Mouse (Mus musculus) MEL (cell line): ENCODE data around the gene Eva1c. TPM values are rescaled to one million over a fixed set of nuclear protein-coding genes. Genes with fewer than 3 reads are reported as not detected.

Source experiments
- DNase-seq: peaks from one replicate; pipeline ENCODE4 v3.0.0; 2011; ENCODE audit warnings: low read depth, low spot score
- H3K27ac ChIP-seq: 2 replicates; pipeline ENCODE4 v1.5.1; 2012; ENCODE audit warnings: low read depth, mild to moderate bottlenecking, control low read depth, low read length, moderate library complexity; ENCODE audit not compliant: control insufficient read depth
- H3K27me3 ChIP-seq, 2 experiments: fragments of 150-350 bp in 1 of 2; sonication (generic) in 1 of 2; 2 replicates each; pipeline ENCODE4 v1.6.1; 2012; ENCODE audit warnings: low read length in 2 of 2, mild to moderate bottlenecking in 2 of 2, improper control_type of control experiment in 1 of 2, moderate library complexity in 1 of 2; ENCODE audit not compliant: insufficient read depth in 2 of 2, control insufficient read depth in 1 of 2
- H3K36me3 ChIP-seq, 2 experiments: 2 replicates each; pipeline ENCODE4 v1.6.1; 2012 to 2014; ENCODE audit warnings: low read length in 2 of 2, improper control_type of control experiment in 1 of 2, inconsistent platforms in 1 of 2, mild to moderate bottlenecking in 1 of 2; ENCODE audit not compliant: insufficient read depth in 2 of 2, control insufficient read depth in 1 of 2
- H3K4me1 ChIP-seq, 2 experiments: fragments of 150-350 bp in 1 of 2; sonication (generic) in 1 of 2; 2 replicates each; pipeline ENCODE4 v1.6.1; 2012; ENCODE audit warnings: low read length in 2 of 2, improper control_type of control experiment in 1 of 2, mild to moderate bottlenecking in 1 of 2; ENCODE audit not compliant: insufficient read depth in 2 of 2, control insufficient read depth in 1 of 2
- H3K4me3 ChIP-seq, 2 experiments: fragments of 150-350 bp in 1 of 2; sonication (generic) in 1 of 2; 2 replicates each; pipeline ENCODE4 v1.5.1; 2012; ENCODE audit warnings: low read depth in 2 of 2, low read length in 2 of 2, mild to moderate bottlenecking in 2 of 2, moderate library complexity in 2 of 2, control low read depth in 1 of 2, improper control_type of control experiment in 1 of 2; ENCODE audit not compliant: control insufficient read depth in 1 of 2, insufficient read depth in 1 of 2
- H3K79me2 ChIP-seq: 2 replicates; pipeline ENCODE4 v1.6.1; 2012; ENCODE audit warnings: mild to moderate bottlenecking, low read length, moderate library complexity; ENCODE audit not compliant: control insufficient read depth, poor library complexity, insufficient read depth
- H3K9ac ChIP-seq: 2 replicates; pipeline ENCODE4 v1.6.1; 2012; ENCODE audit warnings: low read depth, mild to moderate bottlenecking, control low read depth, low read length, moderate library complexity; ENCODE audit not compliant: control insufficient read depth, poor library complexity, severe bottlenecking
- H3K9me3 ChIP-seq: fragments of 150-350 bp; sonication (generic); replicated peaks from 2 replicates; pipeline ENCODE4 v1.6.1; 2012; ENCODE audit warnings: mild to moderate bottlenecking, low read length, improper control_type of control experiment, moderate library complexity; ENCODE audit not compliant: insufficient read depth
- CTCF ChIP-seq, 3 experiments: IDR thresholded peaks in 2 of 3; conservative IDR thresholded peaks in 1 of 3; 2 replicates each; pipeline ENCODE4 v1.5.1; 2011 to 2012; ENCODE audit warnings: low read length in 3 of 3, low read depth in 2 of 3, mild to moderate bottlenecking in 2 of 3, improper control_type of control experiment in 1 of 3, inconsistent platforms in 1 of 3, mixed read lengths in 1 of 3, moderate library complexity in 1 of 3; ENCODE audit not compliant: control insufficient read depth in 1 of 3, insufficient read depth in 1 of 3, poor library complexity in 1 of 3, severe bottlenecking in 1 of 3
- ELF1 ChIP-seq: IDR thresholded peaks from 2 replicates; pipeline ENCODE4 v1.6.1; 2014; ENCODE audit warnings: low read depth, mild to moderate bottlenecking, inconsistent platforms, low read length, improper control_type of control experiment, moderate library complexity
- GATA1 ChIP-seq: IDR thresholded peaks from 2 replicates; pipeline ENCODE4 v1.6.1; 2011; ENCODE audit warnings: low read depth, low read length, improper control_type of control experiment
- MAFK ChIP-seq: IDR thresholded peaks from 2 replicates; pipeline ENCODE4 v1.6.1; 2011; ENCODE audit warnings: low read depth, mild to moderate bottlenecking, low read length, improper control_type of control experiment, borderline replicate concordance
- MAX ChIP-seq: IDR thresholded peaks from 2 replicates; pipeline ENCODE4 v1.6.1; 2011; ENCODE audit warnings: low read length, improper control_type of control experiment
- NRF1 ChIP-seq: IDR thresholded peaks from 2 replicates; pipeline ENCODE4 v1.6.1; 2014; ENCODE audit warnings: low read depth, mild to moderate bottlenecking, inconsistent platforms, low read length, improper control_type of control experiment, moderate library complexity; ENCODE audit not compliant: poor library complexity, insufficient read depth, severe bottlenecking
- POLR2A ChIP-seq, 2 experiments: IDR thresholded peaks; 2 replicates each; pipeline ENCODE4 v1.6.1; 2011 to 2012; ENCODE audit warnings: low read length in 2 of 2, mild to moderate bottlenecking in 2 of 2, control low read depth in 1 of 2, improper control_type of control experiment in 1 of 2, low read depth in 1 of 2, moderate library complexity in 1 of 2; ENCODE audit not compliant: control insufficient read depth in 1 of 2, insufficient read depth in 1 of 2, poor library complexity in 1 of 2
- POLR2AphosphoS5 ChIP-seq: IDR thresholded peaks from 2 replicates; pipeline ENCODE4 v1.6.1; 2012; ENCODE audit warnings: low read depth, borderline replicate concordance, mild to moderate bottlenecking, inconsistent platforms, low read length, moderate library complexity, mixed read lengths
- RCOR1 ChIP-seq: IDR thresholded peaks from 2 replicates; pipeline ENCODE4 v1.6.1; 2012; ENCODE audit warnings: low read depth, mild to moderate bottlenecking, inconsistent platforms, low read length, improper control_type of control experiment
- USF1 ChIP-seq: IDR thresholded peaks from 2 replicates; pipeline ENCODE4 v1.6.1; 2014; ENCODE audit warnings: low read depth, mild to moderate bottlenecking, inconsistent platforms, low read length, improper control_type of control experiment, moderate library complexity
- ZC3H11A ChIP-seq: IDR thresholded peaks from 2 replicates; pipeline ENCODE4 v1.6.1; 2012; ENCODE audit warnings: low read depth, mild to moderate bottlenecking, inconsistent platforms, low read length, improper control_type of control experiment
- polyA plus RNA-seq, 2 experiments: library from polyadenylated mRNA; stranded (reverse) in 1 of 2; unstranded in 1 of 2; fragments of >175 nt in 1 of 2; fragments of >200 nt in 1 of 2; gene quantifications; 2 replicates each; pipeline versions ENCODE4 v1.2.1 to v1.2.4; 2012; ENCODE audit warnings: low replicate concordance in 2 of 2, low read depth in 1 of 2; ENCODE audit not compliant: insufficient read length in 2 of 2, insufficient read depth in 1 of 2, missing spikeins in 1 of 2
- total RNA-seq: library from RNA; depleted of rRNA; stranded (reverse); fragments of 300-350 nt; gene quantifications from 2 replicates; pipeline ENCODE4 v1.2.3, GENCODE M21; 2012

The Eva1c gene
- total and polyA plus RNA-seq, 3 experiments, result 0.06 TPM; not detected in 2

- Histone ChIP-seq H3K9me3 (no peaks in the 10 kb centered on the region), H3K79me2 (no peaks in the 10 kb centered on the region), H3K27ac (no peak overlapping the region), H3K27me3 (no peaks in the 10 kb centered on the region; a peak in 1 of 4 replicates), H3K4me3 (no peak overlapping the region), H3K36me3 (no peaks in the 10 kb centered on the region), H3K9ac (no peak overlapping the region), H3K4me1 (no peaks in the 10 kb centered on the region)
- no peak for TF ChIP-seq RCOR1
- no peak for TF ChIP-seq MAFK
- no peak for TF ChIP-seq POLR2AphosphoS5
- no peak for TF ChIP-seq POLR2A (IDR thresholded peaks at IDR 0.05; ENCODE audit: control insufficient read depth in 1 of 2, insufficient read depth in 1 of 2, low read depth in 1 of 2, low read length in 2 of 2, poor library complexity in 1 of 2)
- no peak for TF ChIP-seq USF1
- no peak for DNase-seq
These were observed 71.1 kb downstream of the Eva1c start for GRCm38 (mm10) chr16:90897651-90898050.

GRCm38 (mm10) chr16:90899498-90899897, 73.0 kb downstream of the Eva1c start:
- H3K79me2 ChIP-seq, result no peaks in the 10 kb centered on the region
- H3K27ac ChIP-seq, result no peak overlapping the region
- H3K9me3 ChIP-seq, result no peaks in the 10 kb centered on the region
- no peak for DNase-seq
- H3K4me3 ChIP-seq, result no peak overlapping the region
- no peaks in the 10 kb centered on the region for H3K36me3 ChIP-seq
- TF ChIP-seq MAX (no peak), NRF1 (no peak)
- no peaks in the 10 kb centered on the region; a peak in 1 of 4 replicates for H3K27me3 ChIP-seq
- no peak overlapping the region for H3K9ac ChIP-seq
- H3K4me1 ChIP-seq, result no peaks in the 10 kb centered on the region

GRCm38 (mm10) chr16:90901364-90901763, 74.8 kb downstream of the Eva1c start:
- no peaks in the 10 kb centered on the region; a peak in 1 of 4 replicates for H3K27me3 ChIP-seq
- no peaks in the 10 kb centered on the region for H3K36me3 ChIP-seq
- no peak for TF ChIP-seq CTCF (IDR thresholded peaks at IDR 0.05 in 2 of 3, conservative IDR thresholded peaks at IDR 0.05 in 1 of 3; ENCODE audit: control insufficient read depth in 1 of 3, insufficient read depth in 1 of 3, low read depth in 2 of 3, low read length in 3 of 3, poor library complexity in 1 of 3, severe bottlenecking in 1 of 3)
- TF ChIP-seq ELF1, result no peak
- TF ChIP-seq ZC3H11A, result no peak
- no peak for TF ChIP-seq GATA1
- no peaks in the 10 kb centered on the region for H3K9me3 ChIP-seq
- no peaks in the 10 kb centered on the region for H3K79me2 ChIP-seq
- no peaks in the 10 kb centered on the region for H3K4me1 ChIP-seq
- no peak overlapping the region for H3K9ac ChIP-seq
- no peak overlapping the region for H3K4me3 ChIP-seq
- no peak for DNase-seq
- no peak overlapping the region for H3K27ac ChIP-seq
